Mouse (Mus musculus) adrenal gland, adult (tissue): ENCODE measurements around the gene Ifnar2.
"Not testable (repeated sequence)": the region's sequence is repeated elsewhere in the genome, so short reads cannot be mapped to it uniquely, and the experiment has no call there.

ENCODE experiments used
- DNase-seq, 2 experiments: peaks; one replicate each; pipeline ENCODE4 v3.0.0; 2022 to 2023; ENCODE audit warnings: low spot score in 1 of 2; ENCODE audit not compliant: inconsistent age in 2 of 2

The Ifnar2 gene

GRCm38 (mm10) chr16:91418531-91418930 lies 45.9 kb downstream of the Ifnar2 start:
- DNase-seq, result no peak

GRCm38 (mm10) chr16:91425816-91426215 lies 53.2 kb downstream of the Ifnar2 start:
- DNase-seq, result no peak

DNA sequence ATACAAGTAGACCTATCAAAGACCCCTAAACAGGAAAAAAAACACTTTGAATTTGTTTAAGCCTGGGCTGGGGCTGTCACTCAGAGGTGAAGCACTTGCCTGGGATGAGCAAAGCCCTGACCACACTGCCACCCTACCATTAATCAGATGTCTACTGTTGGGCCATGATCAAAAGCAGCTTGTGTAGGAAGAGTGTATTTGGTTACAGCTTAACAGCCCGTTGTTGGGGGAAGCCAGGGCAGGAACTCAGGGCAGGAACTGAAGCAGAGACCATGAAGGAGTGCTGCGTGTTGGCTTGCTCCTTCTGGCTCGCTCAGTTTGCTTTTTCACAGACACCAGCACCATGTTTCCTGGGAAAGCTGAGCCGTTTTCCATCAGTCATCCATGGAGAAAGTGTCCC lies 54.0 kb downstream of the Ifnar2 start:
- peak in 1 of 2 experiments; percentile 59 for DNase-seq

DNA sequence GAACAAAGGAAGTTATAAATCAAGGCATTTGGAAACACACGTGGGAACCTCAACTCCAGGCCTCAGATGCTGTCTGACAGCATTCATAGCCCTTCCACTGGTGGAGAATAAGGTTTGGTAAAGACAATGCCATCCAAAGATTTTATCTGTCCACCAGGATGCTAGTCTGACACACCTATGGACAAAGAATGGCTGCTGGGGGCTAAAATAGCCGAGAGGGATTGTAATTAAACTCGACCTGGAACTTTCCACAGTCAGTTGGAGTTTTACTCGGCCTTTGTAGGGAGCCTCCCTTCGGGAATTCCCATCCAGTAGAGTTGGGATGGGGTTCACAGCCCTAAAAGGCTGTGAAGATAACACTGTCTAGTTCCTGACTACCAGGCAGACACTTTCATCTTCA lies 54.9 kb downstream of the Ifnar2 start:
- DNase-seq, result peak in 1 of 2 experiments; percentile 75

DNA sequence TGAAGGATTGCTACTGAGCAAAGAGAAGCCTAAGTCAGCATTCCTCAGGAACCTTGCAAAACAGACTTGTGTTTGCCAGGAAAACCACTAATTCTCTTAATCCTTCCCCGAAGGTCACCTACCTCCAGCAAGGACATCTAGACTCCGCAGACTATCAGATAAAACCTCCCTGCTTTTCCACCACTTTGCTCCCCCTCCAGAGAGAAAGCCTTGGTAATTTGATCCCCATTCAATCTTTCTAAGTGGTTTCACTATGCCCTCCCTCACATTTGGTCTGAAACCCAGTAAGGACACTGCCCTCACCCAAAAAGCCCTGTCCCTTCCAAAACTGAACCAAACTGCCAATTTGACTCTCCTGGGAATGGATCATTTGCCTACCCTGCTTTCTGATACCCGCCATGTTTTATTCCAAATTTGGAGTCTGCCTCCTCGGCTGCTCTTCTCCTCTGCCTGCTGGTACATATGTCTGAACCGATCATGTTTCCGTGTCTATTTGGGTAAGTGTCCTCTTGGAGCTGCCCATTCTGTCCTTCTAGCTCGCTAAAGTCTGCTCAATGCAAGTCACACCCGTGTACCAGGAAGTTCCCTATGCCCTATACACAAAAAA lies 55.8 kb downstream of the Ifnar2 start:
- DNase-seq, result peak; percentile 66 to 90

- peak in 1 of 2 experiments; percentile 31 for DNase-seq
Observed at GRCm38 (mm10) chr16:91432720-91433328, 60.2 kb downstream of the Ifnar2 start.

DNA sequence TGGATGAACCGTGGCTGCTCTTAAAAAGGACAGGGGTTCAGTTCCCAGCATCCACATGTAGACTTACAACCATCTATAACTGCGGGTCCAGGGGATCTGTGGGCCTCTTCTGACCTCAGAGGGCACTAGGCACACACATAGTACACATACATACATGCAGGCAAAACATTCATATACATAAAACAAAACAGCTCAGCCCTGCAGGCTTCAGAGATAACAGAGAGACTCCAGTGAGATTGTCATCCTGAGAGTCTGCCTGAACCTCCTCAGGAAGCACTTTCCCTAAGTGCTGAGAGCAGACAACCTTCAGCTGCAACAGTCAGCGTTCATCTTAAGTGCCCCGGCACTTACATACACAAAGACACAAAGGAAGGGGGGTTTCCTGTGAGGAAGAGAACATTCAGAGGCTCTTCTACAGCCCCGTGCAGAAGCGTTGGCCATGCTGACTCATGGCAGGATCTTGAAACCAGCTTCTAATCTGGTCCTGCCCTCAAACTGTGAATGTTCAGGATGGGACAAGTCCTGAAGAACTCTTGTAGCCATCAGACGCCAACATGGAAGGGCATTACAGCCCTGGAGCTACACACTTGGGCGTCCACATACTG lies 60.8 kb downstream of the Ifnar2 start:
- peak in 1 of 2 experiments; percentile 63 for DNase-seq

DNA sequence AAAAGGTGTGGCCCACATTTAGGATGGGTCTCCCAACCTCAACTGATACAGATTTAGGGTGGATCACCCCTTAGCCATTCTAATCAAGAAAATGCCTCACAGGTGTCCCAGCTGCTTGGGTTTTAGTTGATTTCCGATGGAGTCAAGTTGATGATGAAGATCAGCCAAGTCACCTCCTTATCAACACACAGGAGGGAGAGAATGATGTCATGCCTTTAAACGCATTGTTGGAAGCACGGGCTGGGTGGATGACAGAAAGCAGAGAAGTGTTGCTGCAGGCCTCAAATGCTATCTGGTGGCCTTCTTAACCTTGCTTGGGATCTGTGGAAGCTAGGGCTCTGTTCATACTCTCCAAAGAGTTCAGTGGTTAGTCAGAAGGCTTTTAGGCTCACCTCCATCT lies 61.5 kb downstream of the Ifnar2 start:
- DNase-seq, result no peak

DNA sequence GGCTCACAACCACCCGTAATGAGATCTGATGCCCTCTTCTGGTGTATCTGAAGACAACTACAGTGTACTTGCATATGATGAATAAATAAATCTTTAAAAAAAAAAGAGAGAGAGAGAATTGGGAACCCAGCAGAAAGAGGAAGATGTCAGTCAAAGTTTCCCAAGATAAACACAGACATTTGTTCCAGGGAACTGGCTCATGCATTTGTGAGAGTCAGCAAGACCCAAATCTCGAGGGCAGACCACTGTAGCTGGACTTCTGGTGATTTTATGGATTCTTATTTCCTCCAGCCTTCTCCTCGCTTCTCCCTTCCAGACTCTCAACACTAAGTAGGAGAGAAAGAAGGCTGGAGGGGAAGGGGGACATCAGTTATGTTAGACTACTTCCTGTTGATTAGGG lies 65.5 kb downstream of the Ifnar2 start:
- no peak for DNase-seq

GRCm38 (mm10) chr16:91438599-91438998 lies 66.0 kb downstream of the Ifnar2 start:
- DNase-seq, result not testable (repeated sequence)

DNA sequence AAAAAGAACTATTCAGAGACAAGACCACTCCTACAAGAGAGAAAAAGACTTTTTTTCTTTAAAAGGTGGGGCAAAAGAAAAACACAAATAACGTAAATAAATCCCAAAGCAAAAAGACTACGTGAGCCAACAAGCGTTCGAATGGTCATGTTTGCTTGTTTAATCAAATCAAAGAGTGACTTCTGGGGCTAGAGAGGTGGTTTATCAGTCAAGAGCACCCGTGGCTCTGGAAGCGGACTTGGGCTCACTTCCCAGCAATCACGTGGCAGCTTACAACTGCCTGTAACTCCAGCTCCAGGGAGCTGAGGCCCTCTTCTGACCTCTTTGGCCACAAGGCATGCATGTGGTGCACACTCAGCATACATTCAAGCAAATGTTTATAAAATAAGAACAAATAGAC lies 68.8 kb downstream of the Ifnar2 start:
- DNase-seq, result peak; percentile 78 to 85

DNA sequence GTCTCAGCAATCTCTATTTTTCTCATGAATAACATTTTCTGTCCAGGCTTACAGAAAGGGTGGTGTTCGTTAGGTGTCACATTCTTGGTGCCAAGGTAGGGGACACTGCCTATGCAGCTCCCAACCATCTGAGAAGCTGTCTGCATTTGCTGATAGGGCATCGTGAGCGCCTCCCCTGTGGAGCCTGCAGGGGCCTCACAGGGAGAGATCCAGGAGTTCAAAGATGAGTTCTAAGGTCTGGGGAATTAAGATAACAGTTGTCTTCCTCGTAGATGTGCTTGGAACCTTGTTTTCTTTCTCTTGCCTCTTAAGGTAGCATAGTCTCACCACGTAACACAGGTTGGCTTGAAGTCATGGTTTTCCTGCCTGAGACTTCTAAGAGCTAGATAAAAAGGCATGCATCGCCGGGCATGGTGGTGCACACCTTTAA lies 69.2 kb downstream of the Ifnar2 start:
- DNase-seq, result no peak

GRCm38 (mm10) chr16:91442446-91442845 lies 69.9 kb downstream of the Ifnar2 start:
- no peak for DNase-seq

GRCm38 (mm10) chr16:91443211-91443611 lies 70.6 kb downstream of the Ifnar2 start:
- DNase-seq, result no peak

GRCm38 (mm10) chr16:91444847-91445246 lies 72.3 kb downstream of the Ifnar2 start:
- DNase-seq, result no peak

- no peak for DNase-seq
Observed at GRCm38 (mm10) chr16:91445566-91445965, 73.0 kb downstream of the Ifnar2 start.

DNA sequence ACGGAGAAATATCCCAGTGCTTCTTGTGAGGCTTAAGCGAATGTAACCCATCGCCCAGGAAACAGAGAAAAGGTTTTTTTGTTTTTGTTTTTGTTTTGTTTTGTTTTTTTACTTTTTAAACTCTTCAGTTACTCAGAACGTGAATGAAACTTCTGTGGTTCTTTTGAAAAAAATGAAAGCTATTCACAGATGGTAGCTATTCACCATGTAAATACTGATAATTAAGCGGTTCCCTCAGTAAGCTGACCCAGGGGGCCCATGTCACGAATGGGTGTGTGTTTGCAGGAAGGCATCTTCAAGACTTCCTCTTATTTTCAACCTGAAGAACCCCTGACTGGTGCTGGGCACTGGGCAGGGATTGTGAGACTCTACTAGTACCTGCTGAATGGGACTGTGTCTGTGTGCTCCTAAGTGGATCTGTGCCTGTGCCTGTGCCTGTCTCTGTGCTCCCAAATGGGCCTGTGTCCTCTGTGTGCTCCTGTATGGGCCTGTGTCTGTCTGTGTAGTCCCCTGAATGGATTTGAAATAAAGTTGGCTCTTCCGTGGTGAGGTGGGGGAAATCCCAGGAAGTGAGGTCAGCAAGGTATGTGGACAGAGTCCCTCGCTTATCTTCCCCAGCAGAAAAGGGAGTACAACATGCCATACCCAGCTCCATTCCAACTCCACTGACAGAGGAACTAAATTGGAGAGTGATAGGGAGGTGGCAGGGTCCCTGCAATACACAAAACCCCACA lies 74.4 kb downstream of the Ifnar2 start:
- no peak for DNase-seq

DNA sequence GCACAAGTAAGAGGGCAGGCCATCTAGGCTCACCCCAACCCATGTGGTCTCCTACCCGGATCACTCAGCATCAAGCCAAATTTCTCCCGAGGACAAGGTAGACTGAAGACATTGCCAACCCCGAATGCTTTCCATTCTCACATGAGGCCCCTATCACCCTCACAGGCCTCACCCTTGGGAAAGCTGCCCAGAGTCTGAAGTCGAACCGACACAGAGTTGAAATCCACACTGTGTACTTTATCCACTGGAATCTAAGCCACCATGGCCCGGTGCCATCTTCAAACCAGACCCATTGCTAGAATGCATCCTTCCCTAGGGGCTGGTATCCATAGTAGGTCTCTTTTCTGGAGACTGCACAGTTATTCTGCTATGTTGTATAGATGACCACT lies 74.9 kb downstream of the Ifnar2 start:
- DNase-seq, result no peak

GRCm38 (mm10) chr16:91448088-91448487 lies 75.5 kb downstream of the Ifnar2 start:
- DNase-seq, result no peak

- DNase-seq, result no peak
Observed at GRCm38 (mm10) chr16:91448895-91449294, 76.3 kb downstream of the Ifnar2 start.

DNA sequence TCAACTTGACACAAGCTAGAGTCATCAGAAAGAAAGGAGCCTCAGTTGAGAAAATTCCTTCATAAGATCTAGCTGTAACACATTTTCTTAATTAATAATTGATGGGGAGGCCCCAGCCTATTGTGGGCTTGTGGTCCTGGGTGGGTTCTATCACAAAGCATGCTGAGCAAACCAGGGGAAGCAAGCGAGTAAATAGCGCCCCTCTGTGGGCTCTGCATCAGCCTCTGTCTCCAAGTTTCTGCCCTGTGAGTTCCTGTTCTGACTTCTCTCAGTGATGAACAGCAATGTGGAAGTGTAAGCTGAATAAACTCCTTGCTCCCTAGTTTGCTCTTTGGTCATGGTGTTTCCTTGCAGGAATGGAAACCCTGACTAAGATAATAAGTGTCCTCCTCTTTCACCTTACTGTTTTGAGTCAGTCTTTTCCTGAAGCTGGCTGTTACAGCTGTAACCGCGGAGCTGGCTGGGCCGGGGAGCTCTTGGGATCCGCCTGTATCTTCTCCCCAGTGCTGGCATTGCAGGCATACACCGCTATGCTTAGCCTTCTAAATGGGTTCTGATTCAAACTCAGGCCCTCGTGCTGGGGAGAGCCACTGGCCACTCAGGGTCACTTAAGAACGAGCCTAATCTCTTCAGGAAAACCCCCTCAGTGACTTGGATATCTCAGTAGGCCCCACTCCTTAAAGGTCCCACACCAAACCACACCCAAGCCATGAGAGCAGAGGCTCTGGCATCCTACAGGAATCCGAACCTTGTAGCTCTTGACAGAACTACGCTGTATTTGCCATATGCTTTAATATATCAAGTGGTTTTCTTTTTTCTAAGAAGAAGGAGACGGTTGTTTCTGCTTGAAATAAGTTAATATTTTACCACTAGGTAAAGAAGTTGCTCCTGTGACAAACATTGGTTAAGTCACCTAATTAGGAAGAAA lies 77.8 kb downstream of the Ifnar2 start:
- DNase-seq, result no peak
